Mouse (Mus musculus): ENCODE data around the gene Tpgs1.

Tpgs1 gene

GRCm38 (mm10) chr10:79668771-79669575 lies at the start of gene Tpgs1:
Tpgs1 (plus strand) TSS chr10:79669369.
- peak; percentile 89 for DNase-seq (ENCODE audit: low spot score)

- DNase-seq (ENCODE audit: low spot score): no peak
Measured at GRCm38 (mm10) chr10:79623950-79624349, 45.2 kb upstream of the Tpgs1 start.

DNA sequence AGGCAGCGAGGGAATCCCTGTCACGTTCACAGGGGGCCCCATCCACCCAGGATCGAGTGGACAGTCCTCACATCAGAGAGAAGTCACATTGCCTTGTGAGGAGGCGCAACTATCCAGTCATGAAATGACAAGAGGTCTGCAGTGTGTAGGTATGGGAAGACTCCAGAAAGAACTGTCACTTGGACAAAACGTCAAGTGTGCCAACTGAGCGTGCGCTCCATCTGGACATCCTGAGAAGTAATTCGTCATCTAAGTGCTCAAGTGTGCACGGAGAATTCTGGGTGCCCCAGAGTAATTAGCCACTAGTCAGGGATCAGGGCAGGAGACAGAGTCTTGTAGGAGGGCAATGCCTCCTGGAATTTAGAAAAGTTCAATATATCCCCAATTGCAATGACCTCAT lies 43.8 kb upstream of the Tpgs1 start:
- no peak for DNase-seq (ENCODE audit: low spot score)

- DNase-seq (ENCODE audit: low spot score): no peak
Measured at GRCm38 (mm10) chr10:79626156-79626555, 43.0 kb upstream of the Tpgs1 start.

DNA sequence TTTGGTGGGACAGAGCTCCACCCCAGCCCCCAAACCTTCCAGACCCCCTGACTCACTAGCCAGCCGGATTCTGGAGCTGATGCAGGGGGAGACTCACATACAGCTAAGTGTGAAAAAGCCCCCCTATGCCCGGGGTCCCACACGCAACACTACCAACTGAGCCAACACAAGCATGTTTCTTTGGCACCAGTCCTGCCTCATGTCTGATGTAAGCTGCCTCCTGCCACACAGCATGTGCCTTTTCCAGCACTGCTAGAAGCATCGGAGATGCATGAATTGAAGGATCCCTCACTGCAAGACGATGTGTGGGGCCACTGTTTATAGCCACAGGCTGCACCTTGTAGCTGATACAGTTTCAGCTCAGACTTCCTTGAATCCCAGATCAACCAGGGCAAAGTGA lies 40.8 kb upstream of the Tpgs1 start:
- no peak for DNase-seq (ENCODE audit: low spot score)

GRCm38 (mm10) chr10:79631432-79631831 lies 37.7 kb upstream of the Tpgs1 start:
- DNase-seq (ENCODE audit: low spot score): no peak

DNA sequence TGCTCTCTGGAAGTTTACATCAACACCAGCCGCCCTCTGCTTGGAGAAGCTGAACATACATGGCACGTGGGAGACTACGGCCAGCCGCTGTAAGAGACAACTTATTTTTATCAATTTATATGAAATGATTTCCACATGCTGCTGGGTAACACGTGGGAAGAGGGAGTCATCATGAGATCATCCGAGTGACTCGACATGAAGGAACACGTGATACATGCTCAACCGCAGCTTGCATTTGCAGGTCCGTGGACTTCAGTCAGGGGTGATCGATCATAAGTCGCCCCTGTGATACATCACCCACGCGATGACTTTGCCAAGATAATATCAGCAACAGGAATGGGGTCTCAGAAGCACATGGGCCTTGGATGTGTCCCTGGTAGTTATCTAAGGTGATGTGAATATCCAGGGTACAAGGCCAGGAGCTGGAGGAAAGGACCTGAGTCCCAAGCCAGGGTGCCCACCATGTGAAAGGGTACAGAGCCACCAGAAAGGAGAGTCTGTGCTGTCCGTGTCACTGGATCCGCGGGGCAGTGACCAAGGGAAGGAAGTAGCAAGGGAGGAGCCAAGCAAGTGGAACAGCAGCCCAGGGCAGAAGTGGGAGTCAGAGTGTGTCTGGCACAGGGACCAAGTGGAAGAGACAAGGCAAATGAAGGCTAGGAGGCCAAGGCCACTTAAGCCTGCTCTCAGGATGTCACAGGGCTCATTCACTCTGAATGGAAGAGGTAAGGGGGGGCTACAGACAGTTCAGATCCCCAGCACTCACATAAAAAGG lies 36.0 kb upstream of the Tpgs1 start:
- DNase-seq (ENCODE audit: low spot score): no peak

DNA sequence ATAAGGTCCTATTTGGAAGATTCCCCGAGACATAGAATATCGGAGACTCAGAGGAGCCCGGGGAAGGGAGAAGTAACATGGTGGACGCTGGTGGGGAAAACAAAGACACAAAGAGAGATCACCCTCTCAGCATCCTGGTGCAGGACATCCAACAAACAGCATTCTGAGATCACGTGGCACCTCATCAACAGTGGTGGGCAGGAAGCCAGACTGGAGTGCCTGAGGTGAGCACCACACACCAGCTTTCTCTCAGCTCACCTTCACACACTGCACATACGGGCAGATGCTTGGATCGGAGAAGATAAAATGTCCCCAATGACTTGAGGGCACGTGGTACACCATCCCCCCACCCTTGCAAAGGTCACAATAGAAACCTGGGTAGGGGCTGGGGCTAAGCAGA lies 32.9 kb upstream of the Tpgs1 start:
- no peak for DNase-seq (ENCODE audit: low spot score)

DNA sequence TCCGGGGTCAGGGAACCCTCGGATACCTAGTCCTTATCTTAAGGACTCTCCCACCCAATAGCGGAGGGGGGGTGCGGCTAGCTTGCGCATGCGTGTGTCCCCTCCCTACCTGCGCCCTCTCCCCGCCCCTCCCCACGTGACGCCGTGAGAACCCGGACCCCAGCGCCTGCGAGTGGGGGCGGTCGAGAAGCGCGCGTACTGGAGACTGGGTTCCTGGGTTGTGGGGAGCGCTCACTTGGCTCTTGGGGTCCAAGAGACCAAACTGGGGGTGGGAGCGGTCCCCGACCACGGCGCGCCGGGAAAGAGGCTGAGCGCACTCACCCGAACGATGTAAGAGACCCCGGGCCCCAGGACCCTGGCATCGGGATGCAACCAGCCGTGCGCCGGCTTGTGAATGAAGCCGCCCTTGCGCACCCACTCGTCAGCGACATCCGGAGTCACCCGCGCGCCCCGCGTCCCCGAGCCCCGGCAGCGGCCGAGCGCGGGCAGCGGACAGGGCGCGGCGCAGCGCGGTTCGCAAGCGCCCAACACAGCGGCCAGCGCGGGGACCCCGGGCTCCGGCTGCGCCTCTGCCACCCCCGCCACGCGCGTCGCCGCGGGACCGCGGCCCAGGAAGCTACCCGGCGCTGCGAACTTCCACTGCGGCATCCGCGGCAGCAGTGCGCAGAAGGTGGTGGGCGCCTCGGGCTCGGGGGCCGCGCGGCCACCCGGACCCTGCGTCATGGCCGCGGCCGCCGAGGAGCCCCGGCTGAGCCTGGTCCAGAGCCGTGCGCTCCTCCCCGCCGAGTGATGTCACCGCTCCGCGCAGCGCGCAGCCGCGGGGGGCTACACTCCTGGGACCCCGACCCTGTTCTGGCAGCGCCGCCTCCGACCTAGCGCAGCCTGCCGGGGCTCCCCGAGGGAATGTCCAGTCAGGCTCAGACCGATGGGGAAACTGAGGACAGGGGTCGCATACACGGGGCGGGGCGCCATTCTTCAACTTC lies 31.8 kb upstream of the Tpgs1 start, which contains the start of gene Shc2:
TSS of gene Shc2 (minus strand) at position 791 of the 983 bp plus-strand sequence.
- DNase-seq (ENCODE audit: low spot score): no peak

DNA sequence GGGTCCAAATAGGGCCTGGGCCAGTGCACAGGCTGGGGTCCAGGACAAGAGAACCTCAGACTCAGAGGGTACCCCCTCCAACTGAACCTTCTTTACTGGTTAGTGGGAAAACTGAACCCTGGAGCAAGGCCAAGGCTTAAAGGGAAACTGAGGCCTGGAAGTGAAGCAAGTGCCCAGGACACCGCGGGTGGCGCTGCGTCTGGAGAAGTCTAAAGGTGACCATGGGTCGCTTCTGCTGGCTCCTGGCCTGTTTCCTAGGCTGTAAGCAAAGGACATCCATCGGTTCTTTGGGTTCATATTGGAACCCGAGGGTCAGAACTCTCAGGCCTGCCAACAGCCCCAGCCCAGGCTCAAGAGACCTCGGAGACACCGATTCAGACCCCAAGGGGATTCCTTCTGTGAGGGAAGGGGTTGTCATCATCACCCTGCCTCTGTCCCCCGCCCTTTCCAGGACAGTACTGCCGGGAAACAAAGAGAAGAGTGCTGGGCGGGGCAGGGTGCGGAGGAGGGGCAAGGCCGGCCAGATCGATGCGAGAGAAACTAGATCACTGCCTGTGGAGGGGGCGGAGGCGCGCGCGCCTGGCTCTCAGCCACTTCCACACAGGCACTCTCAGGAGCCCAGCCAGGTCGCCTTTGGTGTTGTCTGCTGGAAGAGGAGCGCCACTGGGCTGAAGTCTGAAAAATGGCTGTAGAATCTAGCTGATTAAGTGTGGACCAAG lies 30.5 kb upstream of the Tpgs1 start:
- DNase-seq (ENCODE audit: low spot score): no peak

DNA sequence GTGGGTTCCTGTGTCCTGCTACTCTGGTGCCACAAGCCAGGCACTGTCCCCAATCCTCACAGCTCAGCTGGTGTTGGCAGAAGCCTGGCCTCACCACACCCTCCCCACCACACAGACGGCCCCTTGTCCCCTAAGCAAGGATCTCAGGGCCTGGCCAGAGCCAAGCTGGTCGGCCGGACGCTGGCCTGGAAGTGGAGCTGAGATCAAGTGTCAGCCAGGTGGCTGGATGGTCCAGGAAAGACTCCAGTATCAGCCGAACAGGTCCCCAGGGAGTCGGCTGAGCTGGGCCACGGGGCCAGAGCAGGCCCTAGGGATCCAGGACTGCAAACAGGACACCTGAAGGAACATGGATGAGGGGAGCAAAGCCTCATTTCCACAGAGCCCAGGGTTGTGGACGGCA lies 23.5 kb upstream of the Tpgs1 start, which contains the start of gene Odf3l2:
TSS of gene Odf3l2 (minus strand) at position 28 of the 400 bp plus-strand sequence.
- DNase-seq (ENCODE audit: low spot score): no peak

GRCm38 (mm10) chr10:79649070-79649751 lies 20.0 kb upstream of the Tpgs1 start:
- DNase-seq (ENCODE audit: low spot score): peak; percentile 47

- DNase-seq (ENCODE audit: low spot score): no peak
Measured at GRCm38 (mm10) chr10:79652789-79653188, 16.4 kb upstream of the Tpgs1 start.

GRCm38 (mm10) chr10:79654946-79655395 lies 14.2 kb upstream of the Tpgs1 start:
- DNase-seq (ENCODE audit: low spot score): no peak

DNA sequence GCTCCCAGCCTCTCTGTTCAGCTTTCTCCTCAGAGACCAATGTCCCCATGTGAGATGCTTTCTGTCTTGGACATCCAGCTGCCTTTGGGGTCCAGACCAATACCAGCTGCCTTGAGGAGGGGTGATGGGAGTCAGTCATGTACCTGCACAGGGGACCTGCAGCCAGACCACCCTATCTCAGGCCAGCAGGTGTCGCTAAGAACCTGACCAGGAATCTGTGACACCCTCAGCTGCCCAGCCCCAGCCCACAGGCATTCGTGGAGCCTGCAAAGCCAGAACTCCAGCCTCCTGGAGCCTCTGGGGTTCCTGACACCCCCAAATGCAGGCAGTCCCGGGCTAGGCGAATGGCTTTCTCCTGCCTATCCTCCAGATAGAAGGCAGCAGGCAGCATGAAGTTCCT lies 10.3 kb upstream of the Tpgs1 start:
- DNase-seq (ENCODE audit: low spot score): no peak

GRCm38 (mm10) chr10:79660298-79660697 lies 8.9 kb upstream of the Tpgs1 start:
- DNase-seq (ENCODE audit: low spot score): no peak

DNA sequence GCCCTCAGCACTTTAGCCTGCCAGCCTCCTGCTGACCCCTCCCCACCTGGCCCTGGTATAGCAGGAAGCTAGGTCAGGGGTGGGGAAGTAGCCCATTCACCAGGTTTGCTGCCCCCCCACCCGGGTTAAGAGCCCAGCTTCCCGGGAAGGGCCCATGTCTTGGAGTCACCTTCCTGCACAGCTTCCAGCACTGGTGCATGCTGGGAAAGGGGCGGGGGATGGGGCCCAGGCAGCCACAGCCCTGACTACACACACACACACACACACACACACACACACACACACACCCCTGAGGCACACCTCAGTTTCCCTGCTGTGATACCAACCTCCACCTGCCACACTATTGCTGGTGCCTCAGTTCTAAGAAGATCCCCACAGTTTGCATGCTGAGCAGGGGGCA lies 7.3 kb upstream of the Tpgs1 start:
- DNase-seq (ENCODE audit: low spot score): no peak

GRCm38 (mm10) chr10:79664131-79664665 lies 5.0 kb upstream of the Tpgs1 start, which contains the start of gene Madcam1:
Madcam1 (plus strand) TSS chr10:79664559.
- DNase-seq (ENCODE audit: low spot score): peak; percentile 63

- DNase-seq (ENCODE audit: low spot score): no peak
Measured at GRCm38 (mm10) chr10:79665051-79665450, 4.1 kb upstream of the Tpgs1 start.

DNA sequence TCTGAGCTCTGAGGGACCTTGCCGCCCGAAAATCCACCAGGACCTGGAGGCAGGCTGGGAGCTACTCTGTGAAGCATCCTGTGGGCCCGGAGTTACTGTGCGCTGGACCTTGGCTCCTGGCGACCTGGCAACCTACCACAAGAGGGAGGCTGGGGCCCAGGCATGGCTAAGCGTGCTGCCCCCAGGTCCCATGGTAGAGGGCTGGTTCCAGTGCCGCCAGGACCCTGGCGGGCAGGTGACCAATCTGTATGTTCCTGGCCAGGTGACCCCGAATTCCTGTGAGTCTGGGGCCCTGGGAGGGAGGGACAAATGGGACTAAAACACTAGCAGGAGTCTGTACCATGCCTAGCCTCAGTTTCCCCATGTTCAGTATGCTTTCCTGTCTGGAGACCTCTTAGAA lies 2.7 kb upstream of the Tpgs1 start:
- no peak for DNase-seq (ENCODE audit: low spot score)

All from T-cell, adult 2 months (primary cell).